Mouse (Mus musculus) lung, embryonic 14.5 days (tissue): ENCODE measurements at regions not wholly inside any gene's neighbourhood (a gene's known extent, or its start where the extent isn't known, plus 50 kb on each side); places are given as distances from the start of the nearest gene placed in this dataset.

Source experiments
- ATAC-seq: fragments of 200-750 bp; cut with Nextera tagmentation; 2 replicates; pipeline ENCODE4 v1.8.0; 2017; ENCODE audit warnings: mild to moderate bottlenecking, moderate TSS enrichment, moderate library complexity; ENCODE audit not compliant: insufficient read depth
- DNase-seq: peaks from one replicate; pipeline ENCODE4 v3.0.0-alpha.2; 2015
- H3K27ac ChIP-seq: fragments of 300-500 bp; sonication (generic); 2 replicates; pipeline ENCODE4 v1.5.1; 2014; ENCODE audit warnings: low read depth, mild to moderate bottlenecking, moderate library complexity
- H3K27me3 ChIP-seq: fragments of 300-500 bp; sonication (generic); 2 replicates; pipeline ENCODE4 v1.6.1; 2014; ENCODE audit warnings: low read length, control low read depth; ENCODE audit not compliant: insufficient read depth
- H3K36me3 ChIP-seq: fragments of 300-500 bp; sonication (generic); 2 replicates; pipeline ENCODE4 v1.6.1; 2014; ENCODE audit warnings: control low read depth; ENCODE audit not compliant: insufficient read depth
- H3K4me1 ChIP-seq: fragments of 300-500 bp; sonication (generic); 2 replicates; pipeline ENCODE4 v1.6.1; 2014; ENCODE audit warnings: antibody characterized with exemption, control low read depth; ENCODE audit not compliant: insufficient read depth
- H3K4me2 ChIP-seq: fragments of 300-500 bp; sonication (generic); 2 replicates; pipeline ENCODE4 v1.6.1; 2014; ENCODE audit warnings: mild to moderate bottlenecking
- H3K4me3 ChIP-seq: fragments of 300-500 bp; sonication (generic); 2 replicates; pipeline ENCODE4 v1.5.1; 2014; ENCODE audit warnings: low read depth, low read length
- H3K9ac ChIP-seq: fragments of 300-500 bp; sonication (generic); 2 replicates; pipeline ENCODE4 v1.6.1; 2014
- H3K9me3 ChIP-seq: fragments of 300-500 bp; sonication (generic); 2 replicates; pipeline ENCODE4 v1.6.1; 2016; ENCODE audit warnings: low read depth, low read length, control low read depth
- CTCF ChIP-seq: IDR thresholded peaks from 2 replicates; pipeline ENCODE4 v1.5.1; 2016; ENCODE audit warnings: antibody characterized with exemption, low read depth
- WGBS: fragments of 180-500 bp; shearing (Covaris S2); extraction: QIAGEN DNeasy Blood & Tissue Kit; methylation state at CpG from one replicate; pipeline ENCODE4 v1.1.7; 2014; 5-methylcytosine and 5-hydroxymethylcytosine counted together

GRCm38 (mm10) chr12:25439029-25439551 lies 342.1 kb upstream of the Id2 start:
- H3K4me3 ChIP-seq = no peak overlapping the region
- no peak overlapping the region for H3K4me2 ChIP-seq
- H3K36me3 ChIP-seq = no peaks in the 10 kb centered on the region
- H3K9ac ChIP-seq = no peak overlapping the region
- H3K27me3 ChIP-seq = no peaks in the 10 kb centered on the region
- 87% methylated on average over 7 of the region's 7 CpGs for WGBS
- DNase-seq (no peak), ATAC-seq (no peak)
- no peaks in the 10 kb centered on the region for H3K4me1 ChIP-seq
- H3K9me3 ChIP-seq = no peaks in the 10 kb centered on the region
- TF ChIP-seq CTCF = no peak
- H3K27ac ChIP-seq = no peak overlapping the region

- TF ChIP-seq CTCF = no peak
- Histone ChIP-seq H3K4me1 (no peaks in the 10 kb centered on the region), H3K4me3 (no peak overlapping the region), H3K36me3 (no peaks in the 10 kb centered on the region), H3K27me3 (no peaks in the 10 kb centered on the region), H3K4me2 (no peak overlapping the region), H3K27ac (no peak overlapping the region), H3K9ac (no peak overlapping the region), H3K9me3 (no peaks in the 10 kb centered on the region)
- 63% methylated on average over 8 of the region's 8 CpGs for WGBS
- DNase-seq (no peak), ATAC-seq (no peak)
Observed at GRCm38 (mm10) chr12:25438217-25439028, 341.5 kb upstream of the Id2 start.

- Histone ChIP-seq H3K27ac (no peak overlapping the region), H3K36me3 (no peaks in the 10 kb centered on the region), H3K9me3 (no peaks in the 10 kb centered on the region), H3K27me3 (no peaks in the 10 kb centered on the region), H3K4me2 (no peak overlapping the region), H3K4me3 (no peak overlapping the region), H3K4me1 (no peaks in the 10 kb centered on the region), H3K9ac (no peak overlapping the region)
- ATAC-seq = no peak
- no peak for TF ChIP-seq CTCF
- DNase-seq = peak; percentile 53
- 57% methylated on average over 4 of the region's 4 CpGs for WGBS
Observed at GRCm38 (mm10) chr12:25437556-25437955, 340.6 kb upstream of the Id2 start.

- no peak overlapping the region for H3K27ac ChIP-seq
- ATAC-seq = no peak
Observed at GRCm38 (mm10) chr12:25436220-25436911, 339.4 kb upstream of the Id2 start.

GRCm38 (mm10) chr12:25432796-25433195 lies 335.9 kb upstream of the Id2 start:
- H3K36me3 ChIP-seq = no peaks in the 10 kb centered on the region
- WGBS = 92% methylated on average over 6 of the region's 6 CpGs
- no peak for TF ChIP-seq CTCF

More at GRCm38 (mm10) chr12:25436220-25436911, 339.4 kb upstream of the Id2 start:
- 80% methylated on average over 6 of the region's 6 CpGs for WGBS
- no peaks in the 10 kb centered on the region for H3K9me3 ChIP-seq
- H3K4me1 ChIP-seq = no peaks in the 10 kb centered on the region
- no peaks in the 10 kb centered on the region for H3K27me3 ChIP-seq
- no peak for TF ChIP-seq CTCF
- H3K4me2 ChIP-seq = no peak overlapping the region
- H3K4me3 ChIP-seq = no peak overlapping the region
- DNase-seq = no peak
- H3K36me3 ChIP-seq = no peaks in the 10 kb centered on the region
- no peak overlapping the region for H3K9ac ChIP-seq

GRCm38 (mm10) chr12:25430911-25431310 lies 334.0 kb upstream of the Id2 start:
- ATAC-seq = no peak
- TF ChIP-seq CTCF = no peak
- no peaks in the 10 kb centered on the region for H3K9me3 ChIP-seq
- 93% methylated on average over 4 of the region's 4 CpGs for WGBS
- H3K4me1 ChIP-seq = no peaks in the 10 kb centered on the region
- DNase-seq = no peak
- H3K36me3 ChIP-seq = no peaks in the 10 kb centered on the region
- no peak overlapping the region for H3K9ac ChIP-seq
- H3K4me3 ChIP-seq = no peak overlapping the region
- no peak overlapping the region for H3K27ac ChIP-seq
- H3K27me3 ChIP-seq = no peaks in the 10 kb centered on the region
- no peak overlapping the region for H3K4me2 ChIP-seq

More at GRCm38 (mm10) chr12:25432796-25433195, 335.9 kb upstream of the Id2 start:
- ATAC-seq = no peak
- Histone ChIP-seq H3K27ac (no peak overlapping the region), H3K9ac (no peak overlapping the region), H3K4me1 (no peaks in the 10 kb centered on the region), H3K4me2 (no peak overlapping the region), H3K9me3 (no peaks in the 10 kb centered on the region), H3K4me3 (no peak overlapping the region), H3K27me3 (no peaks in the 10 kb centered on the region)
- DNase-seq = no peak

- 81% methylated on average over 11 of the region's 11 CpGs for WGBS
- Histone ChIP-seq H3K36me3 (no peaks in the 10 kb centered on the region), H3K27me3 (no peaks in the 10 kb centered on the region), H3K4me1 (no peaks in the 10 kb centered on the region), H3K4me2 (no peak overlapping the region), H3K4me3 (no peak overlapping the region), H3K9me3 (no peaks in the 10 kb centered on the region), H3K27ac (no peak overlapping the region), H3K9ac (no peak overlapping the region)
- ATAC-seq = no peak
- no peak for TF ChIP-seq CTCF
- no peak for DNase-seq
Observed at GRCm38 (mm10) chr12:25427911-25428642, 331.1 kb upstream of the Id2 start.
